Mouse (Mus musculus): ENCODE measurements at regions not wholly inside any gene's neighbourhood (a gene's known extent, or its start where the extent isn't known, plus 50 kb on each side); places are given as distances from the start of the nearest gene placed in this dataset.

- no peak for DNase-seq (ENCODE audit: low read depth, low spot score)
Measured at GRCm38 (mm10) chr2:75407560-75407959, 251.5 kb upstream of the Hnrnpa3 start.

- no peak for DNase-seq (ENCODE audit: low read depth, low spot score)
Measured at GRCm38 (mm10) chr2:75408016-75408415, 251.0 kb upstream of the Hnrnpa3 start.

GRCm38 (mm10) chr2:75409806-75410205 is 249.3 kb upstream of the Hnrnpa3 start:
- DNase-seq (ENCODE audit: low read depth, low spot score): no peak

GRCm38 (mm10) chr2:75412735-75413134 is 246.3 kb upstream of the Hnrnpa3 start:
- no peak for DNase-seq (ENCODE audit: low read depth, low spot score)

- no peak for DNase-seq (ENCODE audit: low read depth, low spot score)
Measured at GRCm38 (mm10) chr2:75418689-75419088, 240.4 kb upstream of the Hnrnpa3 start.

- no peak for DNase-seq (ENCODE audit: low read depth, low spot score)
Measured at GRCm38 (mm10) chr2:75419142-75419541, 239.9 kb upstream of the Hnrnpa3 start.

- DNase-seq (ENCODE audit: low read depth, low spot score): no peak
Measured at GRCm38 (mm10) chr2:75422798-75423685, 236.0 kb upstream of the Hnrnpa3 start.

- DNase-seq (ENCODE audit: low read depth, low spot score): no peak
Measured at GRCm38 (mm10) chr2:75423872-75424271, 235.2 kb upstream of the Hnrnpa3 start.

GRCm38 (mm10) chr2:75424363-75424762 is 234.7 kb upstream of the Hnrnpa3 start:
- no peak for DNase-seq (ENCODE audit: low read depth, low spot score)

- no peak for DNase-seq (ENCODE audit: low read depth, low spot score)
Measured at GRCm38 (mm10) chr2:75424911-75425310, 234.2 kb upstream of the Hnrnpa3 start.

- DNase-seq (ENCODE audit: low read depth, low spot score): no peak
Measured at GRCm38 (mm10) chr2:75425384-75425783, 233.7 kb upstream of the Hnrnpa3 start.

- DNase-seq (ENCODE audit: low read depth, low spot score): no peak
Measured at GRCm38 (mm10) chr2:75425791-75426190, 233.3 kb upstream of the Hnrnpa3 start.

- no peak for DNase-seq (ENCODE audit: low read depth, low spot score)
Measured at GRCm38 (mm10) chr2:75427936-75428458, 231.1 kb upstream of the Hnrnpa3 start.

- no peak for DNase-seq (ENCODE audit: low read depth, low spot score)
Measured at GRCm38 (mm10) chr2:75430161-75430940, 228.7 kb upstream of the Hnrnpa3 start.

GRCm38 (mm10) chr2:75431981-75432380 is 227.1 kb upstream of the Hnrnpa3 start:
- DNase-seq (ENCODE audit: low read depth, low spot score): no peak

- DNase-seq (ENCODE audit: low read depth, low spot score): no peak
Measured at GRCm38 (mm10) chr2:75434521-75434920, 224.5 kb upstream of the Hnrnpa3 start.

GRCm38 (mm10) chr2:75439522-75440230 is 219.4 kb upstream of the Hnrnpa3 start:
- no peak for DNase-seq (ENCODE audit: low read depth, low spot score)

- DNase-seq (ENCODE audit: low read depth, low spot score): no peak
Measured at GRCm38 (mm10) chr2:75442632-75443031, 216.4 kb upstream of the Hnrnpa3 start.

GRCm38 (mm10) chr2:75445189-75445588 is 213.9 kb upstream of the Hnrnpa3 start:
- DNase-seq (ENCODE audit: low read depth, low spot score): no peak

- DNase-seq (ENCODE audit: low read depth, low spot score): no peak
Measured at GRCm38 (mm10) chr2:75446996-75447715, 211.9 kb upstream of the Hnrnpa3 start.

GRCm38 (mm10) chr2:75448221-75448620 is 210.8 kb upstream of the Hnrnpa3 start:
- DNase-seq (ENCODE audit: low read depth, low spot score): no peak

Measured in A20 (cell line).